Mouse (Mus musculus): Measurements from ENCODE around the gene Rfx7. TPM values are rescaled to one million over a fixed set of nuclear protein-coding genes. Genes with fewer than 3 reads are reported as not detected.
A peak's percentile ranks its signal among the peaks of the same experiment; 100 is the strongest.
"Not testable (repeated sequence)": the region's sequence is repeated elsewhere in the genome, so short reads cannot be mapped to it uniquely, and the experiment has no call there.

Gene Rfx7
- total RNA-seq, 2 experiments from 2014 or later: 10.8 to 52.7 TPM

DNA sequence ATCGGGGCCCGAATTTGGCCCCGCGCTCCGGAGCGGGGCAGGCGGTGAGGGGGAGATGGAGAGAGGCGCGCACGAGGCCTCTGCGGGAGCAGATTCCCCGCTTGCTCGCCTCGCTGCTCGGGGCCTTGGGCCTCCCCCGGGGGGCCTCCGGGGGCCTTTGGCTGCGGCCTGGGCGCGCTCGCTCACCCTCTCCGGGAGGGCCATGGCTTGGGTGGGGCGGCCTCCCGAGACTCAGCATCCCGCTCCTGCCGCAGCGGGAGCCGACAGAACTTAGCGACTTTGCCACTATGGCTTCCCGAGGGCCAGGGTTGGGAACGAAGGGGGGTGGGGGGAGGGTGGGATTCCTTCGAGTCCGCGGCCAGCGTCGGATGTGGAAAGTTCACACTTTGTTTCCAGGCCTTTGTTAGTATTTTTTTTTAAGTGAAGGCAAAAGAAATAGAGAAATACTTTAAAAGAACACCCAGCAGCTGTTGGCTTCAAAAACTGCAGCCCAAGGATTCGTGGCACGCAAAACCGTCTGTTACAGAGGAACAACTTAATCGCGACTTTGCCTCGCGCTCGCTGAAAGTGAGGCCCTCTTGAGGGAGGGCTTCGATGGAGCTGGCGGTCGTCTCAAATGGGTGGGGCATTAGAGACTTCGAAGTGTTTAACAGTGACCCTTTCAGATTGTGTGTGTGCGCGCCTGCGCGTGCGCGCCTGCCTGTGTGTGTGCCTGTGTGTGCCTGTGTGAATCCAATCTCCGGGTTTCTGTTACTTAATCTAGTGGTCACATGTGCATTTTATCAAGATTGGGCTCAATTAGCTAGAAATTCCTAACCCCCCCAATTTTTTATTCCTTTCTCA lies 130.9 kb downstream of the Rfx7 start:
- no peak for ATAC-seq (ENCODE audit: poor library complexity, severe bottlenecking)

DNA sequence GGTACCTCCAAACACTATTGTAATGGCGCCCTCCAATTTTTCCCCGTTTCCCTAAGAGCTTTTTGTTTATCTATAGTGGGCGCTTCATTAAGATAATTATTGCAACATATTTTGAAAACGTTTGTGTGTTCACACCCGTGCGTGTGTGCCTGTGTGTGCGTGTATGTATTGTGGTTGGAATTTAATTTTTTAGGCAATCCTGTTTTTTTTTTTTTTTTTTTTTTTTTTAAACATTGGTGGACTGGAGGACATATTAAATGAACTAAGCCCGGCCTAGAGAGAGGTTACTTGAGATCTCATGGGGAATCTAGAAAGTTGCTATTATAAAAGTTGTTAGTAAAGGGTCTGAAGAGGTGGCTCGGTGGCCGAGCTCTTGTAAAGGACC lies 131.5 kb downstream of the Rfx7 start:
- no peak for ATAC-seq (ENCODE audit: poor library complexity, severe bottlenecking)

DNA sequence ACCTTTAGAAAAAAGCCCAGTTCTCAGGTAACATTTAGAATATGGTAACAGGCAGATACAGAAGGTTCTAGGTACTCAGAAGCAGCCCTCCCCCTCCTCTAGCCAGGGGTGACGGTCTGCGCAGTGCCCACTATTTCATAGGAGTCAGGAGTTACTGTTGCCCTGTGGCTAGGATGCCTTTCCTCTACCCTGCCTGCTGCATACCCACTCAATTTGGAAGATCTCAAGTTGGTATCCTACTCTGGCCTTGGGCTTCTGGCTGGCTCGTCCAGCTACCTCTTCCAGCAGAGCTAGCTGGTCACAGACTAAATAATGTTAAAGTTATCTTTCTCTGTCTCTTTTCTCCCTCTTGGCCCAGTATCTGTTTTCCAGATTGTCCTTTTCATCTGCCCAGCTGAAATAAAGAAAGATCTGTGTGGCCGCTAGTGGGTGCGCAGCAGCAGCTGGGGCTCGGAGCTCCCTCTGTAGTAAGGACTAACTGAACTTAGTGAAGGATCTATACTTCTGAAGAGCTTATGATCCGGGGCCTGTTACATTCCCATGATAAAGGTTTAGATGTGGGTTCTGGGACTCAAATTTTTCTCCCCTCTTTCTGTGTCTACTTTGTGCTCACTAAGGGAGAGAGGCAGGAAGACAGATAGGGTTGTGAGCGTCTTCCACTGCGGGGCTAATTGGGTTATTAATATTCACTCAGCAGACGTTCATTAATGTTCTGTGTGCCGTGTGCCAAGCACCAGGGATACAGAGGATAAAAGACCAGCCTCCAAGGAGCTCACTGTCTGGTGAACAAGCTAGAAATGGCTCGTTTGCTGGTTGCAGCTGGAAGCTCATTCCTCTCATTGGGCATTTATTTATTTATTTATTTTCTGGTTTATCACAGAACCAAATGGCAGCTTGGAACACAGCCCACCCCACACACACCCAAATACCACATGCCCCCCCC lies 132.6 kb downstream of the Rfx7 start:
- ATAC-seq (ENCODE audit: poor library complexity, severe bottlenecking): no peak

DNA sequence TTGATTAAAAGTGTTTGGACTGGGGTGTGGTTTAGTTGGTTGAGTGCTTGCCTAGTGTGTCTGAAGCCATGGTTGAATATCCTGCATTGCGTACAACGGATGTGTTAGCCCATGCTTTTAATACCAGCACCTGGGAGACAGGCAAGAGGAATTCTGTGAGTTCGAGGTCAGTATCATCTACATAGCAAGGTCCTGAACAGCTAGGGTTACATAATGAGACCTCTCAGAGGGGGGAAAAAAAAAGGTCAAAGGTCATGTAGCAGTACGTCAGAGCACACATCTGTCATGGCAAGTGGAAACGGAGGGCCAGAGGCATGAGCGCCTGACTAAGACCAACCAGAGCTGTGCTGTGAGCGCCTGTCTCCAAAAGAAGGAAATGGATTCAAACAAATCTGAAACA lies 133.5 kb downstream of the Rfx7 start:
- no peak for ATAC-seq (ENCODE audit: poor library complexity, severe bottlenecking)

DNA sequence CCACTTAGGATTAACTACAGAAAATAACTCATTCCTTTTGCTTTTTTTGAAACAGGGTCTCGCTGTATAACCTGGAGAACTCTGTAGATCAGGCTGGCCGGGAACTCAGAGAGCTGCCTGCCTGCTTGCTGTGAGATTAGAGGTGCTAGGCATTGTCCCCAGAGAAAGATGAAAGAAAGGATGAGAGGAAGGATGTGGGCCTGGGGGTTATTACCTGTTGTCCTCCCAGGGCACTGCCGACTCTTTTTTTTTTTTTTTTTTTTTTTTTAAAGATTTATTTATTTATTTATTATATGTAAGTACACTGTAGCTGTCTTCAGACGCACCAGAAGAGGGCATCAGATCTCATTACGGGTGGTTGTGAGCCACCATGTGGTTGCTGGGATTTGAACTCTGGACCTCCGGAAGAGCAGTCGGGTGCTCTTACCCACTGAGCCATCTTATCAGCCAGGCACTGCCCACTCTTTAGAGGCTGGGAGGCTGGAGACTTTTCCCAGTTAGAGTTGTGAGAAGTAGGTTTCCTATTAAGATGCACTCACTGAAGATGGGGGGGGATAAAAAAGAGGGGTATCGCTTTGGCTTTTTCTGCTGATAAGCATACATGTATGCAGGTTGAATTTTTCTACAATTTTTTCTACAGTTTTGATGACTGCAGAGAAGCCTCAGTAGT lies 134.4 kb downstream of the Rfx7 start:
- ATAC-seq (ENCODE audit: poor library complexity, severe bottlenecking): not testable (repeated sequence)

DNA sequence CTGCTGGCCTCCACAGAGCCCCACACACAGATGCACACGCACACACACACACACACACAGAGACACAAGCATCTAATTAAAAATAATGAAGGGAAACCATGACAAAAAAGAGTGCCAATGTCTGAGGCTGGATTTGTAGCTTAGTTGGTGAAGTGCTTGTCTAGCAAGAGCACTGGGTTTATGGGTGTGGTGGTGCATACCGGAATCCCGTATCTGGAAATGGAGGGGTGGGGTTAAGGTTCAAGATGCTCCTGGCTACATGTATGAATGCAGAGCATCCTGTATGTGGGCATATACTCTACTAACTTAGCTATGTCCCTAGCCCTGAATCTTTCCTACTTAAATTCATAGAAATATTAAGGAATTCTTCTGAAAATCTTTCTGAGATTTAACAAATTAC lies 135.1 kb downstream of the Rfx7 start:
- ATAC-seq (ENCODE audit: poor library complexity, severe bottlenecking): no peak

DNA sequence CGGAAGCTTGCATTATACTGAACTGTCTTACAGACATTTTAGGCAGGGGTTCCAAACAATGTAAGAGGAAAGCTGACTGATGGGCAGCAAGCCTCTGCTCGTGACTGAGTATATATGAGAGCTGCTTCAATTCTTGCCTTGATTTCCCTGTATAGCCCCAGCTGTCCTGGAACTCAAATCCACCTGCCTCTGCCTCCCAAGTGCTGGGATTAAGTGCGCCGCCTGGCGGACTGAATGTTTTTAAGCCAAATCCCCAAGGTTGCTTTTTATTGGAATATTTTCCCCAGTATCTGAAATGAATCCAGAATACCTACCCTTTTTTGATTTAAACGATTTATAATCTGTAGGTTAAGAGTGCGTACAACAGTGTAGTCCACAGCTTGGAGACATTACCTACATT lies 137.3 kb downstream of the Rfx7 start:
- ATAC-seq (ENCODE audit: poor library complexity, severe bottlenecking): no peak

DNA sequence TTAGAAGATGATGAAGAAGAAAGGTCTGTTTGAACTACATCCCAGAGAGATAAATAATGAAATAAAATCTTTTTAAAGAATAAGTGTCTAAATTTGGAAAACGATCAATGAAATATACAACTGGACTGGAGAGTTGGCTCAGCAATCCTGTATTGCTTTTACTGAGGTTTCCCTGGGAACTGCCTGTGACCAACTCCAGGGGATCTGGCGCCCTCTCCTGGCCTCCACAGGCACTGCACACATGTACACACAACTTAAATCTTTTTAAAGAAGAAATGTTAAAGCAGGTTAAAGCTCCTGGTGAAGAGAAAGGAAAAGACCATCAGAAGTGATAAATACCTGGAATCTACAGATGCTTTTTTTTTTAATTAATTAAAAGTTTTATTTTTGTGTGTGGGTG lies 140.3 kb downstream of the Rfx7 start:
- peak; percentile 91 for ATAC-seq (ENCODE audit: poor library complexity, severe bottlenecking)

Other genes with a start within 250 kb of the Rfx7 start
- 21.0 and 25.9 TPM in 2 replicates for gene Mns1, start 94.2 kb upstream of the Rfx7 start, total RNA-seq (2015)
- 29.4 and 31.4 TPM in 2 replicates for gene Mns1, start 94.2 kb upstream of the Rfx7 start, total RNA-seq (2017)
- 1.5 and 4.0 TPM in 2 replicates for gene Tex9, start 40.0 kb upstream of the Rfx7 start, total RNA-seq (2015)
- 5.4 and 5.9 TPM in 2 replicates for gene Tex9, start 40.0 kb upstream of the Rfx7 start, total RNA-seq (2017)
- 36.7 and 38.0 TPM in 2 replicates for gene Nedd4, start 130.1 kb downstream of the Rfx7 start, total RNA-seq (2015)
- 47.0 and 68.7 TPM in 2 replicates for gene Nedd4, start 130.1 kb downstream of the Rfx7 start, total RNA-seq (2017)